Mouse (Mus musculus) brown adipose tissue, adult 24 weeks (tissue): ENCODE measurements around the gene 4931417E11Rik. TPM values are rescaled to one million over a fixed set of nuclear protein-coding genes. Genes with fewer than 3 reads are reported as not detected.

Source experiments
- H3K27ac ChIP-seq: fragments of 200-500 bp; replicated peaks from 2 replicates; pipeline ENCODE4 v1.5.1; 2012; ENCODE audit warnings: low read depth, mild to moderate bottlenecking, low read length
- H3K4me1 ChIP-seq: fragments of 200-500 bp; 2 replicates; pipeline ENCODE4 v1.6.1; 2012; ENCODE audit warnings: low read length, mixed read lengths; ENCODE audit not compliant: control insufficient read depth, insufficient read depth, insufficient read length
- H3K4me3 ChIP-seq: fragments of 200-500 bp; 2 replicates; pipeline ENCODE4 v1.5.1; 2012; ENCODE audit warnings: low read depth, mild to moderate bottlenecking, low read length, moderate library complexity; ENCODE audit not compliant: insufficient read depth
- polyA plus RNA-seq: library from polyadenylated mRNA; stranded (reverse); fragments of >200 nt; gene quantifications from 2 replicates; pipeline ENCODE4 v1.2.4, GENCODE M21; 2012; ENCODE audit not compliant: missing spikeins, insufficient read depth, insufficient read length

4931417E11Rik gene
- not detected in 2 replicates for polyA plus RNA-seq

DNA sequence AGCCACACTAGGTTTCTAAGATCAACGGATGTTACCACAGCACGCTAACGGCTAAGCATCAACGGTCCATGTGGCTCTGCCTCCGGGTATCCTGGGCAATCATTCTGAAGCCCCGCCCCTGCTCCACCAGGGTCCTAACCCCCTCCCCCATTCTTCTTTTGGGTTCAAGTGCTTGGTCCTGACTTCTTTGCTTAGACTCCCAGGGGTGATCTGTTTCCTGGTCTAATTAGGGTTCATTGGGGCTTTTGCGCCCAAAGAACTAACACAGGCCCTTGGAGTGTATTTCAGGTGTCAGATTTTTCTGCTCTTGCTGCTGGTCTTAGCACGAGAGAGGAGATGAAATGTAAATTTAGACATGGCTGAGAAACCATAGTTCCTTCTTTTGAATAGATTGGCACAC lies at the start of gene 4931417E11Rik:
Gene 4931417E11Rik, minus strand, starts transcription at position 101 of the 400 bp plus-strand sequence.
- Histone ChIP-seq H3K27ac (no peak within 1 kb of the TSS), H3K4me1 (no peaks in the 10 kb centered on the region), H3K4me3 (no peak within 1 kb of the TSS)

DNA sequence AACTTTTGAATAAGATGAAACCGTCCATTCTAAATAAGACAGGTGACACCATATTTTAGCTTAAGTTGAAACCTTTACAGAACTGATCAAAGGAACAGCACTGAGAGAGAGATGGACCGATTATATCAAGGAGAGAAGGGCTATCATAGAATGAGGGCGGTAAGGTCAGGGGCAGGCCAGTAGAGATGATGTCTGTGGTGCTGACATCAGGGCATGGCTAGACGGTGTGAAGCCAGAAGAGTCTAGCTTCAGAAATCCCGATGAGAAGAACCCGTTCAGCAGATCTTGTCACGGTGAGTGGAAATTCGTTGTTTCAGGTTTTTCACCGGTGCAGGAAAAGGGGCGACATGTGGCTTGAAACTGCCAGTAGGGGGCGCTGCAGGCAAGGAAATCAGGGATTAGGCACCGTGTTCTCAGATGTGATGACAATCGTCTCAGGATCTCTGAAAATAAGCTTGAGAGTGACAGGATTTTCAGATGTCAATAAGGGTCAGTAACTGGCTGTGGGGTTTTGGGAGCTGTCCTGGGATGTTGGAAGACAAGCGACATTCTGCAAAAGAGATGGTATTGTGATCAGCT lies 48.4 kb upstream of the 4931417E11Rik start:
- Histone ChIP-seq H3K27ac (no peak overlapping the region), H3K4me3 (no peak overlapping the region), H3K4me1 (no peaks in the 10 kb centered on the region)

DNA sequence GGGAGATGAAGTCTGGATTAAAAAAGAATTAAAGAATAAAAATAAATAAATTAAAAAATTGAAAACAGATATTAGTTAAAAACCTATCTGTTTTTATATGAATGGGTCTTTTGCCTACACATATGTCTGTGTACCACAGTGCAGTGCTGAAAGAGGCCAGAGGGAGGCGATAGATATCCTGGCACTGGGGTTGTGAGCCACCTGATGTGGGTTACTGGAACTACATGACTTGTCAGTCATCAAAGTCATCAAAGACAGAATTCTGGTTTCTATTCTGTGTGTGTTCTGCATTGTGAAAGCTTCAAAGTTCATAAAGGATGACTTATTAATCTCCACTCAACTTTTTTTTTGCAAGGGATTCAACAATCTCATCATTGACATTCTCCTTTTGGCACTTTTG lies 43.4 kb upstream of the 4931417E11Rik start:
- H3K4me3 ChIP-seq = no peak overlapping the region
- H3K27ac ChIP-seq = no peak overlapping the region
- no peaks in the 10 kb centered on the region for H3K4me1 ChIP-seq

DNA sequence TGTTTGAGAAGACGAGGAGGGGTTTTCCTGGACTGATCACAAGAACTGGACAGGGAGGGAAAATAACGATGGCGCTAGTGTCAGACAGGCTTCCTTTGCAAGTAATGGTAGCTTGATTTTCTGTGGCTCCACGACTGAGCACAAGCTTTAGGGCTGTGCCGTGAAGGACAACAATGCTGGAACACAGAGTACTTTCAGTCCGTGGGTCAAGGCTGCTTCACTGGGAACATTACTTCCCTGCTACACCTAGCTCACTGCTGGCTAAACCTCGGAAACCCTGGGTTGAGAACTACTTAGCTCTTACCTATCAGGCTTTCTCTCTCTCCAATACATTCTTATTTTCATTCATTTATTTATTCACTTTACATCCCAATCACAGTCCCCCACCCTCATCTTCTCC lies 30.2 kb upstream of the 4931417E11Rik start:
- Histone ChIP-seq H3K4me3 (no peak overlapping the region), H3K4me1 (no peaks in the 10 kb centered on the region), H3K27ac (no peak overlapping the region)

DNA sequence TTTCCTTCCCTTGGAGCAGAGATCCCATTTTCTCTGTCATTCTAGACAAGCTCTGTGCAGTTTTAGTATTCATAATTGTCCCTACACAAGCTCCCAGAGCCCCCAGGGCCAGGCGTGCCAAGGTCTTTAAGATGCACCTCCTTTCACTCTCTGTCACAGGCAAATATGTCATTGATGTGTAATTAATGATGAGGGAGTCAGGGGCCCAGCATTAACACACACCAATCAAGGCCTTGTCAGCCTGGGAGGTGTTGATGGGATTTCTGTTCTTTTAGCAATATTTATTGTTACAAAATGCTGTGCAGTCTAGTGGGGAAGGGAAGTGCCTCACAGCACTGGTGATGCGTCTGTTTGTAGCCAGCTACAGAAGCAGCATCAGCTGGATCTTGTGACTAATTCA lies 27.9 kb upstream of the 4931417E11Rik start:
- no peak overlapping the region for H3K27ac ChIP-seq
- no peak overlapping the region for H3K4me3 ChIP-seq
- no peaks in the 10 kb centered on the region for H3K4me1 ChIP-seq

DNA sequence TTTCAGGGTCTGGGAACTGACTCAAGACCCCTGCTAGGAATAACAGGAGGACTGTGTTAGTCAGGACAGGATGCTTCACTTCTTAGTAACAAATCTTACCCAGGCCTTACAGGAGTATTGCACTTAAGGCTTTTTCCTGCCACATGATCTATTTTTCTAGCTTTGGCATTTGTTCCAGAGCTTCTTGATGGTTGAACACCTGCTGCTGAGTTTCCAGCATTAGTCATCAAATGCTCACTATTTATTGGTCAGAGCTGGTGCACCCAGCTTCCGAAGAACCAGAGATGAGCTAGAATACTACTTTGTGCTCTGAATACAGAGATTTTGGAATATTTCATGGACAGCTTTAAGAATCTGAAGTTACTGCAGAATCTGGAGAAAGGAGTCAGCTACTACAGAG lies 21.1 kb upstream of the 4931417E11Rik start:
- Histone ChIP-seq H3K4me1 (no peaks in the 10 kb centered on the region), H3K27ac (no peak overlapping the region), H3K4me3 (no peak overlapping the region)

DNA sequence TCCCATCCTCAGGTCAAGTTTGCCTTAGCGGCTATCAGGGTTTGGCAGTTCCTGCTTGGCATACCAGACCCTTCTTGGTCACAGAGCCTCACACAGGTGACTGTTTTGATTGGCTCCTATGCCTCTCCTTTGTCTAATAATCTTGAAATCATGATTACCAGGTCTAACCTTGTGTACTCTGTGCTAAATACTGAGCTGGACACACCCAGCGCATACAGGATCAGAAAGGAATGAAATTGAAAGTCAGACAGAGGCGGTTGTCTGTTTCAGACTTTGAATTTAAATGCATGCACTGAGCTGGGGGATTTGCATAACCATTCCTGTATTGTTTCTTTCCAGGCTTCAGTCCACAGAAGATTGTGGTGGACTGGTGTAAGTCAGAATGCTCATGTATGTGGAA lies 16.1 kb upstream of the 4931417E11Rik start:
- no peak overlapping the region for H3K4me3 ChIP-seq
- H3K27ac ChIP-seq = no peak overlapping the region
- H3K4me1 ChIP-seq = no peaks in the 10 kb centered on the region

DNA sequence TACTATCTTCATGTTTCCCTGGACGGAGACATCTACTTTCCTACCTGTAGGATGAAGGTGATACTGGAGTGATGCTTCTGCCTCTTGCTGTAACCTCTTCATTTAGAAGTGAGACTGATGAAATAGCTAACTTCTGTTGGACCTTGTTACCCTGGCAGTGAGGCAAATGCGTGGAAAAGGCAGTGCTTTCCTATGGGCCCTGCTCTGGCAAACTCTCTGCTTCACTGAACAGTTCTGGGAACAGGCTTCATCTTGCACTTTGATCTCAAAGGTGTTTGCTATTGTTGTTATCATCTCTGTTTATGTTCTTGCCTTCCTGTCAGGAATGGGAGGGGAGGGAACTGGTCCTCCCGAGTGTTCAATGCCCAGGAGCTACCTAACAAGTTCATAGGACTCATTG lies 3.4 kb downstream of the 4931417E11Rik start:
- no peak overlapping the region for H3K4me3 ChIP-seq
- H3K27ac ChIP-seq = no peak overlapping the region
- no peaks in the 10 kb centered on the region for H3K4me1 ChIP-seq

DNA sequence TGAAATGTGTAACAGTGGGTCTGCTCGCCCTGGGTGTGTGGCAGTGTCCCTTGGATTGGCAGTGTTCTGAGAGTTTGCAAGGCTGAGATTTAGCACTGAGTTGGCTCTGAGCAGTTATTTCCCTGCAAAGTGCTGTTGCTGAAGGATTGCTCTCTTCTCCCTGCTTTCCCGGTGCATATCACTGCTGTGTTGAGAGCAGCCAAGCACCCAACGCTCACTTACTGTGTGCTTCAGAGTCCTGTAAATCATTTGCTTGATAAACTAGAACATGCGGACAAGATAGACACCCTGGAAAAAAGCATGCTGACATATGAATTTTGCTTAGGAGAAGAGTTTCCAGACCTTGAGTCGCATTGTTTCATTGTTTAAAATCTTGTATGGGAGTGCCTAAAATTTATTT lies 6.9 kb downstream of the 4931417E11Rik start:
- no peak overlapping the region for H3K4me3 ChIP-seq
- H3K4me1 ChIP-seq = no peaks in the 10 kb centered on the region
- H3K27ac ChIP-seq = no peak overlapping the region

DNA sequence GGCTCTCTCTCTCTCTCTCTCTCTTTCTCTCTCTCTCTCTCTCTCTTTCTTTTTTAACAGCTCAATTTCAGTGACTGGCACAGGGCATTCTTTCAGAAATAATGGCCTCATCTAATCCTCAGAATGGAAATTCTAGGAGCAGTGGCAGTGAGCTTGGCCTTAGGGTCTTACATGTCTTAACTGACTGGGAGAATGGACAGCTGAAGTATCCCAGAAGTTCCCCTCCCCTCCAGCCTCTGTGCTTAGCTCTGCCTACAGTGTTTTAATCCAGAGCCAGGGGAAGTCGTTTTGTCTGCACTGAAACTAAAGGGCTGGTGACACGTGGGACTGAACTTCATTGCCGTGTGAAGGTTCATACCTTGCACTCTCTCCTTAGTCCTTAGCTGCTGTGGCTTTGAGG lies 35.6 kb downstream of the 4931417E11Rik start:
- Histone ChIP-seq H3K4me3 (no peak overlapping the region), H3K4me1 (no peaks in the 10 kb centered on the region), H3K27ac (no peak overlapping the region)

DNA sequence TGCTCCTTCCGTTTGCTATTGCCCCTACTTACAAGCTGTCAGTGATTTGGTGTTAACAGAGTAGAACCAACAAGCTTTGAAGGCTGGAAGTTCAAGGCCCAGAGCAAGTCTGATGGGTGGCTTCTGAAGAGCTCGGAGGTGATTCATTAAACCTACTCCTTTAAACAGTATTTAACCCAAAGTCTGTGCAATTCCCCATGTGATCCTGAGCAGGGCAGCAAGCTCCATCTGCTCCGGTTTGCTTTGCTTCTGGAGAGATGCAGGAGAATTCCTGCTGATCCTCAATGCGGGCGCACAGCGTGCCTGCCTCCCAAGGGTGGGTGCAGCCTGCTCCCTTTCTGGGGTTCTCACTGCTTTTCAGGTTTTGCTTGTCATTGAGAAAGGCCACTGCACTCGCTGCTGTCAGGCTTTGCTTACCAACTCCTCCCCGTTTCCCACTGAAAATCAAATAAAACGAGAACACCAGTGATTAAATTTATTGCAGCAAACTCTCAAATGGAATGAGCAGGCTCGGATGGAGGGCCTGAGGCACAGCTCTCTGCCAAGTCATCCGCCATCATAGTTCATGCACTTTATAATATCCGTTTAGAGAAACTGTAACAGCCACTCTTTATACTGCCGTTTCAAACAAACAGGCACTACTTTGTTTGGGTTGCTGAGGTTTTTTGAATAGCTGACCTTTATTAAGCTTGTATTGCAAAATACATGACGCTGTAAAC lies 40.7 kb downstream of the 4931417E11Rik start:
- Histone ChIP-seq H3K4me1 (no peaks in the 10 kb centered on the region), H3K4me3 (no peak overlapping the region), H3K27ac (no peak overlapping the region)

DNA sequence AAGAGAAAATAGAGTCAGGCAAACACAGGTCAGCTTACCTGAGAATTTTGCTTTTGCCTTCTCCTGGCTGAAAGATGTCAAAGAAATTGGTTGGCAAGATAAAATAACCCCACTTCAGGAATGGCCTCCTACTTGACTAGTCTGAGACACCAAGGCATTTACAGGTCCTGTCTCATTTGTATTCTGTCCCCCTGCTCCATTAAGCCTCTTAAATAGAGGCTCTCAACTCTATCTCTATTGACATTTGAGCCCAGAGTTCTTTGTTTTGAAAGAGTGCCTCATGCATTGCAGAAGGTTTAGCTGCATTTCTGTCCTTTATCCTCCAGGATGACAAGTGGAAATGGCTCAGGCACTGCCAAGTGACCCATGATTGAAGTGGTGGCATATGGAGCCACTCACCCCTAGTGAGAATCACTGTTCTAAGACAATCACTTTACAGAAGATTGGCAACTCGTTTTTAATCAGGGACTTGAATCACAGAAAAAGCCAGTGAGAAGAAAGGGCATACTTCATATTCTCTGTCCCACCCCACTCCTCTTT lies 42.1 kb downstream of the 4931417E11Rik start:
- Histone ChIP-seq H3K27ac (no peak overlapping the region), H3K4me3 (no peak overlapping the region), H3K4me1 (no peaks in the 10 kb centered on the region)

Other genes starting within 250 kb of the 4931417E11Rik start
- not detected in 2 replicates for gene Dnah6, start 248.0 kb downstream of the 4931417E11Rik start, polyA plus RNA-seq
- 2,272 and 2,335 TPM in 2 replicates for gene Suclg1, start 221.3 kb downstream of the 4931417E11Rik start, polyA plus RNA-seq